Mouse (Mus musculus) testis, postnatal 14 days (tissue): ENCODE measurements around the gene St3gal6.

Experiments
- DNase-seq: peaks from one replicate; pipeline ENCODE4 v3.0.0; 2021; ENCODE audit warnings: low spot score

The St3gal6 gene

GRCm38 (mm10) chr16:58430246-58430645 lies 93.8 kb downstream of the St3gal6 start:
- no peak for DNase-seq

DNA sequence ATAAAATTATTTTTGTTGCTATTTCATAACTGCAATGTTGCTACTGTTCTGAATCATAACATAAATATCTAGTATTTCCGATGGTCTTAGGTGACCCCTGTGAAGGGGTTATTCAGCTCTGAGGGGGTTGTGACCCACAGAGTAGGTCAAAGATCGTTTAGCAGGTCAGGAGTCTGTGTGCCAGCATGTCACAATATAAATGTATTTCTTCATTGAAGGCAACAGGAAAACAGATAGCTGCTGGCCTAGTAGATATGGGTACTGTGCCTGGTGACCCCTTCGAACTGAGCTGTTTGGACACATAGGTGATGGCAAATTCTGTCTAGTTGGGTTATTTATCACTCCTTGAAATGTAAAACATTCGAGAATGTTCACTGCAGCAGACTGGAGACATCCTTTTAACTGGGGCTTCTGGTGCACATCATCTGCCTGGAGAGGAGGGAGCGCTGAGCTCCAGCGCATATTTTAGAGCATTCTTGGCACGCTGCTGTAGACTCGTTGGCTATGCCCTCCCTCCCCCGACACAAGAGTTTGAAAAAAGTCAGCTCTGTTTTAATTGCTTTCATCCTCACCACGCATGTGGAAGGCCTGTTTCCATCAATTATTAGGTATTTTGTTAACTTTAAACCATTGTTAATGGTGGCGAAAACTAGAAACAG lies 102.2 kb downstream of the St3gal6 start:
- DNase-seq, result no peak
